Mouse (Mus musculus) thymus, postnatal 36 days (tissue): ENCODE data around the gene Bcl11a.

Experiments used
- DNase-seq, 2 experiments: peaks; one replicate each; pipeline ENCODE4 v3.0.0; 2022; ENCODE audit warnings: mixed read lengths in 2 of 2

The Bcl11a gene

GRCm38 (mm10) chr11:24161458-24161857 is 83.6 kb downstream of the Bcl11a start:
- DNase-seq: no peak

- DNase-seq: no peak
Measured at GRCm38 (mm10) chr11:24162056-24162455, 84.2 kb downstream of the Bcl11a start.

- DNase-seq: no peak
Measured at GRCm38 (mm10) chr11:24163072-24163471, 85.2 kb downstream of the Bcl11a start.

- no peak for DNase-seq
Measured at GRCm38 (mm10) chr11:24164065-24164464, 86.2 kb downstream of the Bcl11a start.

- no peak for DNase-seq
Measured at GRCm38 (mm10) chr11:24171675-24172285, 93.9 kb downstream of the Bcl11a start.

- DNase-seq: no peak
Measured at GRCm38 (mm10) chr11:24172585-24172984, 94.7 kb downstream of the Bcl11a start.

GRCm38 (mm10) chr11:24174161-24174792 is 96.4 kb downstream of the Bcl11a start:
- no peak for DNase-seq

GRCm38 (mm10) chr11:24177458-24177857 is 99.6 kb downstream of the Bcl11a start:
- DNase-seq: no peak

GRCm38 (mm10) chr11:24178823-24179476 is 101.1 kb downstream of the Bcl11a start:
- DNase-seq: no peak

- no peak for DNase-seq
Measured at GRCm38 (mm10) chr11:24180040-24180439, 102.2 kb downstream of the Bcl11a start.

GRCm38 (mm10) chr11:24183501-24183900 is 105.6 kb downstream of the Bcl11a start:
- DNase-seq: no peak

- peak in 1 of 2 experiments; percentile 13 for DNase-seq
Measured at GRCm38 (mm10) chr11:24184932-24185331, 107.1 kb downstream of the Bcl11a start.

GRCm38 (mm10) chr11:24190411-24190810 is 112.6 kb downstream of the Bcl11a start:
- no peak for DNase-seq

GRCm38 (mm10) chr11:24196460-24197190 is 118.8 kb downstream of the Bcl11a start:
- DNase-seq: no peak

- no peak for DNase-seq
Measured at GRCm38 (mm10) chr11:24197424-24197823, 119.6 kb downstream of the Bcl11a start.

GRCm38 (mm10) chr11:24199560-24199959 is 121.7 kb downstream of the Bcl11a start:
- no peak for DNase-seq

GRCm38 (mm10) chr11:24200310-24200709 is 122.5 kb downstream of the Bcl11a start:
- DNase-seq: no peak

- DNase-seq: no peak
Measured at GRCm38 (mm10) chr11:24201223-24201622, 123.4 kb downstream of the Bcl11a start.

- DNase-seq: no peak
Measured at GRCm38 (mm10) chr11:24202641-24203361, 124.9 kb downstream of the Bcl11a start.

- no peak for DNase-seq
Measured at GRCm38 (mm10) chr11:24203489-24203888, 125.6 kb downstream of the Bcl11a start.

- no peak for DNase-seq
Measured at GRCm38 (mm10) chr11:24208951-24209351, 131.1 kb downstream of the Bcl11a start.

GRCm38 (mm10) chr11:24214509-24215134 is 136.8 kb downstream of the Bcl11a start:
- no peak for DNase-seq
